Mouse (Mus musculus): Measurements from ENCODE around the gene Hist1h2ah. TPM values are rescaled to one million over a fixed set of nuclear protein-coding genes. Genes with fewer than 3 reads are reported as not detected.
"Not testable (repeated sequence)": the region's sequence is repeated elsewhere in the genome, so short reads cannot be mapped to it uniquely, and the experiment has no call there.

The Hist1h2ah gene
- polyA plus RNA-seq, 2 experiments = 8.7 to 12.0 TPM

DNA sequence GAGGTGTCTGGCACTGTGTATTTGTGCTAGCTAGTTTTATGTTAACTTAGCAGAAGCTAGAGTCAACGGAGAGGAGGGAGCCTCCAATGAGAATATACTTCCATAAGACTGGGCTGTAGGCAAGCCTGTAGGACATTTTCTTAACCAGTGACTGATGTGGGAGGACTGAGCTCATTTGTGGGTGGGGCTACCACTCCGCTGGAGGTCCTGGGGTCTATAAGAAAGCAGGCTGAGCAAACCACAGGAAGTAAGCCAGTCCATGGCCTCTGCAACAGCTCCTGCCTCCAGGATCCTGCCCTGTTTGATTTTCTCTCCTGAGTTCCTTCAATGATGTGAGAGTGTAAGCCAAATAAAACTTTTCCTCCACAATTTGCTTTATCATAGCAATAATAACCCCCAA is 9.9 kb upstream of the Hist1h2ah start:
- no peaks in the 10 kb centered on the region for H3K36me3 ChIP-seq (replicated peaks; ENCODE audit: control insufficient read depth, insufficient read depth, low read depth)
- DNase-seq (ENCODE audit: low read depth in 3 of 3, low spot score in 3 of 3) (no peak), ATAC-seq (ENCODE audit: insufficient read depth) (no peak)
- H3K9ac ChIP-seq (replicated peaks) = peak overlapping the region; percentile 81
- no peaks in the 10 kb centered on the region for H3K9me3 ChIP-seq (ENCODE audit: control insufficient read depth, low read length)
- H3K27me3 ChIP-seq (ENCODE audit: control insufficient read depth, insufficient read depth, low read length) = no peaks in the 10 kb centered on the region
- TF ChIP-seq EP300 (IDR thresholded peaks at IDR 0.05; ENCODE audit: low read depth) (no peak), CTCF (IDR thresholded peaks at IDR 0.05; ENCODE audit: low read depth) (no peak)
- peak overlapping the region; percentile 97 for H3K27ac ChIP-seq
- H3K4me1 ChIP-seq (replicated peaks; ENCODE audit: control insufficient read depth in 2 of 2, insufficient read depth in 2 of 2, low read length in 1 of 2) = peaks cover 11 to 34% of the 10 kb centered on the region in 2 experiments
- H3K4me2 ChIP-seq (ENCODE audit: low read depth) = peak overlapping the region; percentile 80
- WGBS (ENCODE audit: insufficient replicate concordance) = 22% methylated on average over 2 of the region's 2 CpGs
- H3K4me3 ChIP-seq (ENCODE audit: insufficient read depth in 1 of 2, low read depth in 2 of 2, low read length in 2 of 2) = no peak overlapping the region

DNA sequence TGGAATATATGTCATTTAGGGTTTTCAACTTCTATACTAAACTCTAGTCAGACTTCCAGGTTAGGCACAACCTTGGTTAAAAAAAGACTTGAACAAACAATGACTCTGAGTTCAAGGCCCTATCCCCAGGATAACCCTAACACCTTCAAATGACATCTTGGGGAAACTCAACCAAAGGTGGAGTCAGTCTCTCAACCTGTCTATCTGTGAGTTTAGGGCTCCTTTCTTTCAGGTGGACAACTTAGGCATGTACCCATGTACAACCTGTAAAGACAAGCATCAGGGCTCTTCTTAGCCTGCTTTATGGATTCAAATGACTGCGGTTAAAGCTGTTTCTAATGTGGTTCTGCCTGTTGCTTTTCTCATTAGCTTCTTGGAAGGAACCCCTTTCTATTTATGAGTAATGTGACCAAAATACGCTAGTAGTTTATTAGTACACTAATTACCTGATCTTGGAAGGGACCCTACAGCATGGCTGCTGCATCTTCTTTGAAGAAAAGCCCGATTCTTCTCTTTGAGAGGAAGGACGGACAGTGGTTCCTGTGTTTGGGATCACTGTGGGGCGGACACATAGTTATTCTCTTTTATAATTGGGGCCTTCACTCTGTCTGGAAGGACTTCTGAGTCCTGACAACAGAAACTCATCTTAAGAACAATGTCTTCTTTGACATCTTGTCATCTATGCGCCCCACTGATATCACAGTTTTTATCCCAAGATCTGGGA is 9.2 kb upstream of the Hist1h2ah start:
- ATAC-seq (ENCODE audit: insufficient read depth) (no peak), DNase-seq (ENCODE audit: low read depth in 3 of 3, low spot score in 3 of 3) (no peak)
- Histone ChIP-seq H3K4me1 (replicated peaks; ENCODE audit: control insufficient read depth in 2 of 2, insufficient read depth in 2 of 2, low read length in 1 of 2) (peaks cover 15 to 32% of the 10 kb centered on the region in 2 experiments), H3K4me2 (ENCODE audit: low read depth) (peak overlapping the region; percentile 80), H3K27me3 (ENCODE audit: control insufficient read depth, insufficient read depth, low read length) (no peaks in the 10 kb centered on the region), H3K36me3 (replicated peaks; ENCODE audit: control insufficient read depth, insufficient read depth, low read depth) (no peaks in the 10 kb centered on the region), H3K9ac (replicated peaks) (peak overlapping the region; percentile 81), H3K27ac (peak overlapping the region; percentile 97), H3K9me3 (ENCODE audit: control insufficient read depth, low read length) (no peaks in the 10 kb centered on the region), H3K4me3 (ENCODE audit: insufficient read depth in 1 of 2, low read depth in 2 of 2, low read length in 2 of 2) (peak overlapping the region; percentile 43 to 57)
- no peak for TF ChIP-seq CTCF (IDR thresholded peaks at IDR 0.05; ENCODE audit: low read depth)
- WGBS (ENCODE audit: insufficient replicate concordance) = 82% methylated on average over 6 of the region's 6 CpGs

DNA sequence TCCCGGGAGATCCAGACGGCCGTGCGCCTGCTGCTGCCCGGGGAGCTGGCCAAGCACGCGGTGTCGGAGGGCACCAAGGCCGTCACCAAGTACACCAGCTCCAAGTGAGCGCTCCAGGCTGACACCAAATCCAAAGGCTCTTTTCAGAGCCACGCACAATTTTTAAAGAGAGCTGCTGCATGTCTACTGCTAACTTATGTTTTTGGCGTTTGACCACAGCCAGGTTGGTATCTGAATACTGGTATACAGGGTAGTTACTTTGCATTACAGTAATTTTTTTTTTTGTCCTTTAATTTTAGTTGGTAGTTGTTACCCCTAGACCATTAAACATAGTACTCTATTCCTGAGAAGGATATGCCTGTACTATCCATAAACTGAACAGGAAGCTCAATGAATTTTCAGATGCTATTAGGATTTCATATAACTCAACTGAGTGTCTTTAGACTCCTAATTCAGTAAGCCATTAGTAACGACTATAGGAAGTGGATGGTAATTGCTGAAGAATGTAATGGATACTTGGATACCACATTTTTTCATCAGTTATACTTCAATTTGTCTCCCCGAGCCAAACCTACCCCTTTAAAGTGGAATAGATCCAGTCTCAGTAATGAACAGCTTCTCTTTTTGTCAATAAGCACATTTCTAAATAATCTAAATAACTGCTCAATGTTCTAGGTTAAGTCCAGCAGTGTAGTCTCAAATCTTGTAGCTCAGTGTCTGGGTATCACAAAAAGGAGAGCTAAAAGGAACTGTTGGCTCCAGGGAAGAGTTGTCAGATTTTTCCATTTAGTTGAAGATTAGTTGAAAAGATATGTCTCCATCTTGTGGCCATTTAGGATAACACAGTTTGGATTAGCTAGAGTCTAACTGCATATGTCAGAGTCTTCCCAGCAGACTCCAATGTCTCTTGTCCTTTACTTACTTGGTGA is 8.4 kb upstream of the Hist1h2ah start:
- ATAC-seq (ENCODE audit: insufficient read depth) (peak; percentile 12), DNase-seq (ENCODE audit: low read depth in 3 of 3, low spot score in 3 of 3) (peak in 2 of 3 experiments; percentile 71 to 83)
- peaks cover 16 to 28% of the 10 kb centered on the region in 2 experiments for H3K4me1 ChIP-seq (replicated peaks; ENCODE audit: control insufficient read depth in 2 of 2, insufficient read depth in 2 of 2, low read length in 1 of 2)
- peak overlapping the region; percentile 81 for H3K9ac ChIP-seq (replicated peaks)
- H3K4me3 ChIP-seq (ENCODE audit: insufficient read depth in 1 of 2, low read depth in 2 of 2, low read length in 2 of 2) = peak overlapping the region; percentile 51 to 57
- WGBS (ENCODE audit: insufficient replicate concordance) = under 1% methylated on average over 9 of the region's 14 CpGs
- H3K9me3 ChIP-seq (ENCODE audit: control insufficient read depth, low read length) = no peaks in the 10 kb centered on the region
- H3K4me2 ChIP-seq (ENCODE audit: low read depth) = peak overlapping the region; percentile 80
- H3K27ac ChIP-seq = peak overlapping the region; percentile 97
- H3K36me3 ChIP-seq (replicated peaks; ENCODE audit: control insufficient read depth, insufficient read depth, low read depth) = no peaks in the 10 kb centered on the region
- H3K27me3 ChIP-seq (ENCODE audit: control insufficient read depth, insufficient read depth, low read length) = no peaks in the 10 kb centered on the region
- TF ChIP-seq EP300 (IDR thresholded peaks at IDR 0.05; ENCODE audit: low read depth) = no peak; the same call in 1 of the 2 replicates
- TF ChIP-seq CTCF (IDR thresholded peaks at IDR 0.05; ENCODE audit: low read depth) = peak; percentile 65

DNA sequence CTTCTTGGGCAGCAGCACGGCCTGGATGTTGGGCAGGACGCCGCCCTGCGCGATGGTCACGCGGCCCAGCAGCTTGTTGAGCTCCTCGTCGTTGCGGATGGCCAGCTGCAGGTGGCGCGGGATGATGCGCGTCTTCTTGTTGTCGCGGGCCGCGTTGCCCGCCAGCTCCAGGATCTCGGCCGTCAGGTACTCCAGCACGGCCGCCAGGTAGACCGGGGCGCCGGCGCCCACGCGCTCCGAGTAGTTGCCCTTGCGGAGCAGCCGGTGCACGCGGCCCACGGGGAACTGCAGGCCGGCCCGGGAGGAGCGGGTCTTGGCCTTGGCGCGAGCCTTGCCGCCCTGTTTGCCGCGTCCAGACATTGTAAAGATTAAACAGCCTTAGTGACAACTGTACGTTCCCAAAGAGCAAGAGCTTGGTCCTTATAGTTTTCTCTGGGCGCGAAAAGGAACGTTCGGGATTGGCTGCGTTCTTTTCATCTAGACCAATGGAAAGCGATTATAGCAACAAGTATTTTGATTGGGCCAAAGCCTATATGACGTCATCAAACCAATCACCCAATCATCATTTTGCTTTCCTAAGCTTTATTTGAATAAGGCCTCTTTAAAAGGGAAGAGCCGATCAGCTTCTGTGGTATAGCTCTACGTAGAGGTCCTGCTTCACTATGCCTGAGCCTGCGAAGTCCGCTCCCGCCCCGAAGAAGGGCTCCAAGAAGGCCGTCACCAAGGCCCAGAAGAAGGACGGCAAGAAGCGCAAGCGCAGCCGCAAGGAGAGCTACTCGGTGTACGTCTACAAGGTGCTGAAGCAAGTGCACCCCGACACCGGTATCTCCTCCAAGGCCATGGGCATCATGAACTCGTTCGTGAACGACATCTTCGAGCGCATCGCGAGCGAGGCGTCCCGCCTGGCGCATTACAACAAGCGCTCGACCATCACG is 7.5 kb upstream of the Hist1h2ah start, which contains the start of the genes Hist1h2ag and Hist1h2bj:
Gene Hist1h2ag, minus strand, starts transcription at position 377 of the 935 bp plus-strand sequence.
Gene Hist1h2bj, plus strand, starts transcription at position 647 of the 935 bp plus-strand sequence.
- H3K36me3 ChIP-seq (replicated peaks; ENCODE audit: control insufficient read depth, insufficient read depth, low read depth) = not testable (repeated sequence)
- peak within 1 kb of the TSS; percentile 100 for H3K27ac ChIP-seq
- H3K4me1 ChIP-seq (replicated peaks; ENCODE audit: control insufficient read depth in 2 of 2, insufficient read depth in 2 of 2, low read length in 1 of 2) = peaks cover 18 to 31% of the 10 kb centered on the region in 2 experiments

More for the DNA sequence above, 7.5 kb upstream of the Hist1h2ah start, which contains the start of the genes Hist1h2ag and Hist1h2bj:
- peak; percentile 99 for DNase-seq (ENCODE audit: low read depth in 3 of 3, low spot score in 3 of 3)
- peak within 1 kb of the TSS; percentile 67 to 80 for H3K4me3 ChIP-seq (ENCODE audit: insufficient read depth in 1 of 2, low read depth in 2 of 2, low read length in 2 of 2)
- peak; percentile 76 for ATAC-seq (ENCODE audit: insufficient read depth)
- not testable (repeated sequence) for H3K9me3 ChIP-seq (ENCODE audit: control insufficient read depth, low read length); H3K27me3 ChIP-seq (ENCODE audit: control insufficient read depth, insufficient read depth, low read length)
- H3K9ac ChIP-seq (replicated peaks) = peak within 1 kb of the TSS; percentile 98
- WGBS (ENCODE audit: insufficient replicate concordance) = under 1% methylated on average over 35 of the region's 80 CpGs
- peak within 1 kb of the TSS; percentile 80 for H3K4me2 ChIP-seq (ENCODE audit: low read depth)
- TF ChIP-seq EP300 (IDR thresholded peaks at IDR 0.05; ENCODE audit: low read depth) = peak; percentile 73; the same call in 1 of the 2 replicates

All from liver, embryonic 14.5 days (tissue).